In the genomic region with DNA sequence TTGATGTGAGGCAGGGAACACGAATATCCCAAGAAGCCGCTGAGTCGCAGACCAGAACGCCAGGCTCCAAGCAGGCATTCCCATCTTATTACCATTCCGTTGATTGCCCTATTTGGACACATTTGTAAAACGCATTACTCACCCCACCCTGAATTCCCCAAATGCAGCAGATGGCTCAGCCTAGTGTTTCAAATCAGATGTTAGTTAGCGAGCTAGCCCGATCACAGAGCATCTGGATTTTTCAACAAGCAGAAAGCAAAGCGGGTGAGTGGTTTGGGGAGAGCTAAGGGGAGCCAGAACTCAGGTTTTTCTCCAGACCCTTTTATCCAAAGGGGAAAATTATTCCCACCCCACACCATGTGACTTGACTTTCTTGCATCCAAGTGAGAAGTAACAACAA, we compare ENCODE assay signal across 10 mouse cellular contexts.
DNase-seq lines count a peak whose midpoint lies in the region; ATAC-seq and TF ChIP-seq lines count a peak whose summit lies in the region.
"Had no signal": no experiment of that assay in that cellular context is flagged by ENCODE, and none has a peak within 500 bp of the region (broad histone marks: within the 10 kb centered on the region; RNA-seq: fewer than 3 reads in every experiment).

No protein-coding gene starts in this region.

- H3K36me3 ChIP-seq in hindbrain, embryonic 16.5 days (ENCODE audit: control insufficient read depth, insufficient read depth, low read length), result no peaks in the 10 kb centered on the region
- H3K36me3 ChIP-seq in hindbrain, embryonic 11.5 days (ENCODE audit: control insufficient read depth, insufficient read depth, low read length), result no peaks in the 10 kb centered on the region
- no peaks in the 10 kb centered on the region for H3K36me3 ChIP-seq in intestine, embryonic 16.5 days (ENCODE audit: control insufficient read depth, insufficient read depth, low read length)

- no peaks in the 10 kb centered on the region for H3K27me3 ChIP-seq in hindbrain, embryonic 16.5 days (replicated peaks; ENCODE audit: control insufficient read depth, insufficient read depth, low read length)
- H3K27me3 ChIP-seq in hindbrain, embryonic 11.5 days (ENCODE audit: control insufficient read depth, insufficient read depth, low read length), result no peaks in the 10 kb centered on the region
- no peaks in the 10 kb centered on the region for H3K27me3 ChIP-seq in intestine, embryonic 16.5 days (replicated peaks; ENCODE audit: control insufficient read depth, insufficient read depth, low read length)

- H3K9me3 ChIP-seq in hindbrain, embryonic 16.5 days (ENCODE audit: control insufficient read depth, low read length), result 0 out of 2 replicates have a peak, but pooled peaks cover 2% of the 10 kb centered on the region
- H3K9me3 ChIP-seq in hindbrain, embryonic 11.5 days (ENCODE audit: control insufficient read depth, low read length), result no peaks in the 10 kb centered on the region
- no peaks in the 10 kb centered on the region for H3K9me3 ChIP-seq in intestine, embryonic 16.5 days (ENCODE audit: control insufficient read depth, low read length)

- no peaks in the 10 kb centered on the region; the same call in 1 of the 2 replicates for H3K4me1 ChIP-seq in hindbrain, embryonic 16.5 days (ENCODE audit: control insufficient read depth, insufficient read depth, low read depth, low read length)
- H3K4me1 ChIP-seq in hindbrain, embryonic 11.5 days (replicated peaks; ENCODE audit: control insufficient read depth, insufficient read depth, low read length), result no peaks in the 10 kb centered on the region
- no peaks in the 10 kb centered on the region for H3K4me1 ChIP-seq in intestine, embryonic 16.5 days (ENCODE audit: control insufficient read depth, insufficient read depth, low read length)

- no peak for TF ChIP-seq POLR2A in brain, embryonic 14.5 days (IDR thresholded peaks at IDR 0.05; ENCODE audit: borderline replicate concordance, extremely low read depth, insufficient read depth, insufficient read length, poor library complexity, severe bottlenecking)

- no peak for DNase-seq in hindbrain, embryonic 11.5 days (ENCODE audit: low spot score)
- peak; percentile 45 for DNase-seq in NIH3T3 (ENCODE audit: low read depth)
- DNase-seq in brain, embryonic 14.5 days (ENCODE audit: low read depth), result peak; percentile 89
- peak; percentile 31 to 55 for DNase-seq in layer of hippocampus, postnatal 14 days (ENCODE audit: low spot score in 2 of 2)
- no peak for DNase-seq in adrenal gland, adult (ENCODE audit: inconsistent age in 2 of 2, low spot score in 1 of 2)
- DNase-seq: kidney, postnatal 4 days; right cerebral cortex, postnatal 25 days had no signal

- no peak overlapping the region for H3K9ac ChIP-seq in hindbrain, embryonic 16.5 days (ENCODE audit: low read depth, low read length)
- H3K9ac ChIP-seq in hindbrain, embryonic 11.5 days (ENCODE audit: low read depth, low read length), result no peak overlapping the region
- no peak overlapping the region for H3K9ac ChIP-seq in intestine, embryonic 16.5 days (ENCODE audit: low read depth, low read length)
- H3K9ac ChIP-seq: liver, embryonic 14.5 days had no signal

- H3K4me3 ChIP-seq in hindbrain, embryonic 16.5 days (ENCODE audit: low read length), result no peak overlapping the region
- H3K4me3 ChIP-seq in hindbrain, embryonic 11.5 days (ENCODE audit: low read depth, low read length), result no peak overlapping the region
- no peak overlapping the region for H3K4me3 ChIP-seq in intestine, embryonic 16.5 days (ENCODE audit: low read length)

- H3K4me2 ChIP-seq in hindbrain, embryonic 16.5 days (ENCODE audit: low read length), result no peak overlapping the region
- H3K4me2 ChIP-seq in hindbrain, embryonic 11.5 days (replicated peaks; ENCODE audit: low read depth, low read length), result no peak overlapping the region
- no peak overlapping the region for H3K4me2 ChIP-seq in intestine, embryonic 16.5 days (ENCODE audit: low read depth, low read length)

- no peak for TF ChIP-seq CTCF in brain, embryonic 14.5 days (IDR thresholded peaks at IDR 0.05; ENCODE audit: borderline replicate concordance, extremely low read depth, insufficient read depth, insufficient read length)

- H3K27ac ChIP-seq in hindbrain, embryonic 16.5 days (ENCODE audit: low read depth, low read length), result no peak overlapping the region
- no peak overlapping the region for H3K27ac ChIP-seq in hindbrain, embryonic 11.5 days (ENCODE audit: low read depth, low read length)
- no peak overlapping the region for H3K27ac ChIP-seq in intestine, embryonic 16.5 days (ENCODE audit: low read length)
- H3K27ac ChIP-seq: liver, embryonic 14.5 days had no signal

- WGBS in hindbrain, embryonic 16.5 days, result 57% methylated on average over 9 of the region's 9 CpGs
- WGBS in hindbrain, embryonic 11.5 days, result 81% methylated on average over 9 of the region's 9 CpGs
- 63% methylated on average over 9 of the region's 9 CpGs for WGBS in intestine, embryonic 16.5 days

- peak; percentile 52; the same call in 1 of the 2 replicates for ATAC-seq in hindbrain, embryonic 16.5 days
- ATAC-seq in hindbrain, embryonic 11.5 days (ENCODE audit: low FRiP score), result no peak
- ATAC-seq in intestine, embryonic 16.5 days, result no peak

Comparison
In these comparisons a context has a peak if more than half of its experiments do, and no peak if none do; other contexts are left out.
1. DNase-seq: peak in NIH3T3 (single experiment), brain, embryonic 14.5 days (single experiment) and layer of hippocampus, postnatal 14 days (2 of 2); none in hindbrain, embryonic 11.5 days (single experiment) and adrenal gland, adult (0 of 2).